Mouse (Mus musculus) ES-E14 (cell line): ENCODE measurements at regions not wholly inside any gene's neighbourhood (a gene's known extent, or its start where the extent isn't known, plus 50 kb on each side); places are given as distances from the start of the nearest gene placed in this dataset.

ENCODE experiments used
- DNase-seq: peaks from one replicate; pipeline ENCODE4 v3.0.0-alpha.2; 2013; ENCODE audit warnings: low read depth, low spot score
- H3K27ac ChIP-seq: 2 replicates; pipeline ENCODE4 v1.5.1; 2012; ENCODE audit warnings: low read depth, mild to moderate bottlenecking, low read length, moderate library complexity, mixed read lengths; ENCODE audit not compliant: poor library complexity, insufficient read depth, severe bottlenecking
- H3K36me3 ChIP-seq: 2 replicates; pipeline ENCODE4 v1.6.1; 2012; ENCODE audit warnings: mild to moderate bottlenecking, low read length, moderate library complexity, mixed read lengths; ENCODE audit not compliant: control insufficient read depth, poor library complexity, insufficient read depth, severe bottlenecking
- H3K4me1 ChIP-seq, 2 experiments: fragments of 150-350 bp in 1 of 2; sonication (generic) in 1 of 2; 2 replicates each; pipeline ENCODE4 v1.6.1; 2012; ENCODE audit warnings: low read length in 2 of 2, mild to moderate bottlenecking in 1 of 2, mixed read lengths in 1 of 2; ENCODE audit not compliant: control insufficient read depth in 2 of 2, insufficient read depth in 2 of 2, poor library complexity in 1 of 2
- H3K4me3 ChIP-seq, 2 experiments: fragments of 150-350 bp in 1 of 2; sonication (generic) in 1 of 2; 2 replicates each; pipeline ENCODE4 v1.5.1; 2012; ENCODE audit warnings: low read length in 2 of 2, low read depth in 1 of 2, mild to moderate bottlenecking in 1 of 2, mixed read lengths in 1 of 2; ENCODE audit not compliant: insufficient read depth in 1 of 2, poor library complexity in 1 of 2, severe bottlenecking in 1 of 2
- H3K9ac ChIP-seq: 2 replicates; pipeline ENCODE4 v1.6.1; 2012; ENCODE audit warnings: low read depth, mild to moderate bottlenecking, low read length, mixed read lengths; ENCODE audit not compliant: poor library complexity, insufficient read depth, severe bottlenecking
- H3K9me3 ChIP-seq: fragments of 150-350 bp; sonication (generic); 2 replicates; pipeline ENCODE4 v1.6.1; 2012; ENCODE audit warnings: low read depth, mild to moderate bottlenecking, low read length; ENCODE audit not compliant: control insufficient read depth, insufficient read depth
- CHD2 ChIP-seq: IDR thresholded peaks from 2 replicates; pipeline ENCODE4 v1.6.1; 2014; ENCODE audit warnings: mild to moderate bottlenecking, low read depth, low read length, inconsistent platforms
- HCFC1 ChIP-seq: IDR thresholded peaks from 2 replicates; pipeline ENCODE4 v1.6.1; 2012; ENCODE audit warnings: low read length, inconsistent platforms, borderline replicate concordance; ENCODE audit not compliant: insufficient read depth
- MAFK ChIP-seq: IDR thresholded peaks from 2 replicates; pipeline ENCODE4 v1.6.1; 2014; ENCODE audit warnings: mild to moderate bottlenecking, low read depth, low read length, inconsistent platforms; ENCODE audit not compliant: insufficient read depth
- ZC3H11A ChIP-seq: IDR thresholded peaks from 2 replicates; pipeline ENCODE4 v1.6.1; 2012; ENCODE audit warnings: low read depth, mild to moderate bottlenecking, inconsistent platforms, low read length, borderline replicate concordance
- ZNF384 ChIP-seq: IDR thresholded peaks from 2 replicates; pipeline ENCODE4 v1.6.1; 2012; ENCODE audit warnings: low read depth, low read length, inconsistent platforms
- in situ Hi-C, 2 experiments: fragments of 600-800 bp; cut with MboI; formaldehyde crosslinking; loops; one replicate each; pipeline ENCODE4 v1.15.1; 2025; ENCODE audit warnings: low sequenced_read_pairs in 2 of 2, inconsistent platforms in 1 of 2; ENCODE audit not compliant: unreplicated experiment in 2 of 2

GRCm38 (mm10) chr8:107669608-107670007, 81.3 kb upstream of the Psmd7 start:
- TF ChIP-seq CHD2 (no peak), ZC3H11A (no peak), ZNF384 (peak; percentile 64; the same call in 1 of the 2 replicates), MAFK (no peak)
- H3K4me3 ChIP-seq: no peak overlapping the region
- no peaks in the 10 kb centered on the region for H3K9me3 ChIP-seq
- peak; percentile 40 for DNase-seq
- H3K4me1 ChIP-seq: peaks cover 0 to 2% of the 10 kb centered on the region in 2 experiments; a peak in 1 of 4 replicates
- no peak overlapping the region for H3K9ac ChIP-seq
- in situ Hi-C loops: no loop called here
- no peaks in the 10 kb centered on the region for H3K36me3 ChIP-seq
- no peak overlapping the region for H3K27ac ChIP-seq

- TF ChIP-seq HCFC1 (no peak), CHD2 (no peak), MAFK (no peak), ZC3H11A (no peak), ZNF384 (no peak)
- in situ Hi-C loops: no loop called here
- Histone ChIP-seq H3K4me3 (no peak overlapping the region), H3K27ac (no peak overlapping the region), H3K36me3 (no peaks in the 10 kb centered on the region), H3K9ac (no peak overlapping the region), H3K4me1 (peaks cover 0 to 2% of the 10 kb centered on the region in 2 experiments; a peak in 1 of 4 replicates), H3K9me3 (no peaks in the 10 kb centered on the region)
- no peak for DNase-seq
Observed at GRCm38 (mm10) chr8:107671471-107671870, 83.2 kb upstream of the Psmd7 start.

- H3K36me3 ChIP-seq: no peaks in the 10 kb centered on the region
- peaks cover 0 to 2% of the 10 kb centered on the region in 2 experiments; a peak in 1 of 4 replicates for H3K4me1 ChIP-seq
- H3K4me3 ChIP-seq: no peak overlapping the region
- H3K27ac ChIP-seq: no peak overlapping the region
- no peaks in the 10 kb centered on the region for H3K9me3 ChIP-seq
- no peak for TF ChIP-seq CHD2
- no peak for TF ChIP-seq MAFK
- TF ChIP-seq HCFC1: no peak
- TF ChIP-seq ZNF384: no peak
- no peak for TF ChIP-seq ZC3H11A
- DNase-seq: no peak
- no peak overlapping the region for H3K9ac ChIP-seq
- in situ Hi-C loops: no loop called here
Observed at GRCm38 (mm10) chr8:107672691-107673090, 84.4 kb upstream of the Psmd7 start.

- no peaks in the 10 kb centered on the region for H3K9me3 ChIP-seq
- DNase-seq: peak; percentile 66
- H3K36me3 ChIP-seq: peaks cover 15% of the 10 kb centered on the region
- peak overlapping the region; percentile 85 for H3K9ac ChIP-seq
- TF ChIP-seq MAFK: no peak
- TF ChIP-seq ZNF384: no peak
- TF ChIP-seq CHD2: no peak
- no peak for TF ChIP-seq ZC3H11A
- TF ChIP-seq HCFC1: no peak
- peak overlapping the region; percentile 89 to 90 for H3K4me3 ChIP-seq
- in situ Hi-C loops: no loop called here
- no peak overlapping the region for H3K27ac ChIP-seq
- peaks cover 1 to 2% of the 10 kb centered on the region in 2 experiments; a peak in 1 of 4 replicates for H3K4me1 ChIP-seq
Observed at GRCm38 (mm10) chr8:107682066-107682465, 93.8 kb upstream of the Psmd7 start.
